Mouse (Mus musculus) embryonic facial prominence, embryonic 15.5 days (tissue): ENCODE results near the gene Slc12a5. TPM values are rescaled to one million over a fixed set of nuclear protein-coding genes. Genes with fewer than 3 reads are reported as not detected.

Source experiments
- ATAC-seq: fragments of 200-750 bp; cut with Nextera tagmentation; 2 replicates; pipeline ENCODE4 v1.8.0; 2017; ENCODE audit warnings: low read depth, moderate TSS enrichment; ENCODE audit not compliant: insufficient number of reproducible peaks, low FRiP score, low TSS enrichment
- H3K27ac ChIP-seq: fragments of 300-500 bp; sonication (generic); replicated peaks from 2 replicates; pipeline ENCODE4 v1.5.1; 2015; ENCODE audit warnings: mild to moderate bottlenecking, inconsistent platforms
- H3K27me3 ChIP-seq: fragments of 300-500 bp; sonication (generic); 2 replicates; pipeline ENCODE4 v1.6.1; 2015; ENCODE audit warnings: inconsistent platforms
- H3K36me3 ChIP-seq: fragments of 300-500 bp; sonication (generic); 2 replicates; pipeline ENCODE4 v1.6.1; 2015; ENCODE audit warnings: mild to moderate bottlenecking, inconsistent platforms
- H3K4me1 ChIP-seq: fragments of 300-500 bp; sonication (generic); 2 replicates; pipeline ENCODE4 v1.6.1; 2015; ENCODE audit warnings: inconsistent platforms
- H3K4me2 ChIP-seq: fragments of 300-500 bp; sonication (generic); replicated peaks from 2 replicates; pipeline ENCODE4 v1.6.1; 2015; ENCODE audit warnings: mild to moderate bottlenecking, inconsistent platforms
- H3K4me3 ChIP-seq: fragments of 300-500 bp; sonication (generic); replicated peaks from 2 replicates; pipeline ENCODE4 v1.5.1; 2015; ENCODE audit warnings: mild to moderate bottlenecking, inconsistent platforms
- H3K9ac ChIP-seq: fragments of 300-500 bp; sonication (generic); 2 replicates; pipeline ENCODE4 v1.6.1; 2015; ENCODE audit warnings: inconsistent platforms
- H3K9me3 ChIP-seq: fragments of 300-500 bp; sonication (generic); replicated peaks from 2 replicates; pipeline ENCODE4 v1.6.1; 2016; ENCODE audit warnings: inconsistent platforms
- WGBS: fragments of 180-500 bp; shearing (Covaris S2); methylation state at CpG from one replicate; pipeline ENCODE4 v1.1.7; 2015; 5-methylcytosine and 5-hydroxymethylcytosine counted together
- polyA plus RNA-seq: library from polyadenylated mRNA; unstranded; fragments of >200 nt; fragmentation: Nextera tagmentation; extraction: Ambion mirVana; gene quantifications from 2 replicates; pipeline ENCODE4 v1.2.1, GENCODE M21; 2015

Slc12a5 gene
- polyA plus RNA-seq, 1 experiment from 2014 or later: 0.85 TPM

DNA sequence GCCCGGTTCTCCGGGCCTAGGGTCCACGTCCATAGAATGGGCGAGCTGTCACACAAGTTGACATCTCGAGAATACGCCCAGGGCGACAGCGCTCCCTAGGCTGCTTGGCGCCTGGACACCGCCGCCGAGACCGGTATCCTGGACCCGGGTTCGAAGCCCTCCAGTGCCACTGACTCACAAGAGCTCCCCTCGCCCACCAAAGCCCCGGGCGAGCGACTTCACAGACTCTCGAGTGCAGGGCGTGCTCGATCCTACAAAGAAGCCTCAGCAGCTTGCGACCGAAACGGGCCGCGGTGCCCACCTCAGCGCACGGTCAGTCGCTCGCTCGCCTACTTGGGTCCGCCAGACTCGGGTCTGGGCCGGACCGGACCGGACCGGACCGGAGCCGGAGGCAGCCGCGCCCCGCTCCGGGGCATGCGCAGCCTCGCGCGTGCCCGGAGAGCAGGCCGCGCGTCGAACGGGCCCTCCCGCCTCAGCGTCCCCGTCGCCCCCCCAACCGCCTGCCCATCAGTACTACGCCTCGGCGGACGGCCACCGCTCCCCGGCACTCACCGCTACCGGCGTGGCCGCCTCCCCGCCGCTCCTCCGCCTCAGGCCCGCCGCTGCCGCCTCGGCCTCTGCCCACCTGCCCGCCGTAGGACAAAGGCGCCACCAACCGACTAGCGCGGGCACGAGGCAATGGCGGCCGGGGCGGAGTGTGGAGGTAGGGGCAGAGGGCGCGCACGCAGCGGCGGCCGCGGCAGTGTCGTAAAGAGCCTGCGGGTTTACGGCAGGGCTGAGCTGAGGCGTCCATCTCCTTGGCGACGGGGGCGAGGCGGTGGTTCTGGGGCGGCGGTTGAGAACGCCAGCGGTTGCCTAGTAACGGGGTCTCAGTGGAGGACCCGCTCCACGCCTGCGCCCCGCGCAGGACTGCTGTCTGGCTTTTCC lies 73.8 kb downstream of the Slc12a5 start, which contains the start of gene Ncoa5:
TSS of gene Ncoa5 (minus strand) at position 737 of the 927 bp plus-strand sequence.
- peak; percentile 96 for ATAC-seq
- H3K27me3 ChIP-seq: no peaks in the 10 kb centered on the region
- H3K4me3 ChIP-seq: peak within 1 kb of the TSS; percentile 74
- H3K9ac ChIP-seq: peak within 1 kb of the TSS; percentile 81
- peak within 1 kb of the TSS; percentile 78 for H3K27ac ChIP-seq
- peaks cover 26% of the 10 kb centered on the region for H3K4me1 ChIP-seq
- peak within 1 kb of the TSS; percentile 66 for H3K4me2 ChIP-seq
- no peaks in the 10 kb centered on the region for H3K9me3 ChIP-seq
- under 1% methylated on average over 98 of the region's 111 CpGs for WGBS
- no peaks in the 10 kb centered on the region for H3K36me3 ChIP-seq

- 29% methylated on average over 5 of the region's 5 CpGs for WGBS
- Histone ChIP-seq H3K27ac (peak overlapping the region; percentile 51; the same call in 1 of the 2 replicates), H3K27me3 (no peaks in the 10 kb centered on the region), H3K36me3 (no peaks in the 10 kb centered on the region), H3K4me1 (peaks cover 26% of the 10 kb centered on the region), H3K4me3 (peak overlapping the region; percentile 74), H3K9ac (no peak overlapping the region), H3K4me2 (peak overlapping the region; percentile 66), H3K9me3 (no peaks in the 10 kb centered on the region)
- ATAC-seq: no peak
Observed at GRCm38 (mm10) chr2:165035058-165035431, 74.4 kb downstream of the Slc12a5 start.

GRCm38 (mm10) chr2:165037415-165037814 lies 76.8 kb downstream of the Slc12a5 start:
- ATAC-seq: no peak
- peaks cover 18% of the 10 kb centered on the region for H3K4me1 ChIP-seq
- no peak overlapping the region for H3K9ac ChIP-seq
- H3K27me3 ChIP-seq: no peaks in the 10 kb centered on the region
- no peak overlapping the region for H3K27ac ChIP-seq
- H3K4me3 ChIP-seq: no peak overlapping the region
- 64% methylated on average over 4 of the region's 4 CpGs for WGBS
- no peaks in the 10 kb centered on the region for H3K9me3 ChIP-seq
- H3K36me3 ChIP-seq: no peaks in the 10 kb centered on the region
- H3K4me2 ChIP-seq: no peak overlapping the region

- Histone ChIP-seq H3K27ac (no peak overlapping the region), H3K9me3 (no peaks in the 10 kb centered on the region), H3K4me2 (no peak overlapping the region), H3K4me1 (no peaks in the 10 kb centered on the region), H3K9ac (no peak overlapping the region), H3K27me3 (peaks cover 4% of the 10 kb centered on the region; the same call in 1 of the 2 replicates), H3K36me3 (no peaks in the 10 kb centered on the region), H3K4me3 (no peak overlapping the region)
- WGBS: 62% methylated on average over 5 of the region's 5 CpGs
- ATAC-seq: no peak
Observed at GRCm38 (mm10) chr2:165042126-165042525, 81.5 kb downstream of the Slc12a5 start.

DNA sequence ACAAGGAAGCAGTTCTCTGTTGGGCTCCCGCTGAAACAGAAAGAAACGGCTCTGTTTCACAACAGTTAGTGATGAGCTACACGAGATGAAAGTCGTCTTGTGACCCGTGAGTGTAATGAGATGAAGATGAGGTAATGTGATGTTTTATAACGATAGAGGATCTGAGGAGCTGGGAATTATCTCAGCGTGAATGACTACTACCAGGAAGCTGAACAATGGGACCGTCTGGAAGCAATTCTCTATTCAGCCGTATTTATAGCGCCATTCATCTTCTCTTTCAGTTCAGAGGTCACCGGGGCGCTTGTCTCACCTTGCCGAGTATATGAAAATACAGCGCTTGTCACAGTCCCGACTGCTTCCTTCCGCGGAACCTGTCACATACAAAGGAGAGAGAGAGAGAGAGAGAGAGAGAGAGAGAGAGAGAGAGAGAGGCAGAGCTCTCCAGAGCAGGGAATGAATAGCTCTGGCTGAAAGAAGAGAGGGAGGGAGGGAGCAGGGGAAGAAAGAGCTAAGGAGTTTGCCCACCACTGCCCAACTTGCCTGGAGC lies 82.6 kb downstream of the Slc12a5 start:
- Histone ChIP-seq H3K9ac (no peak overlapping the region), H3K27me3 (peaks cover 4% of the 10 kb centered on the region; the same call in 1 of the 2 replicates), H3K36me3 (no peaks in the 10 kb centered on the region), H3K9me3 (no peaks in the 10 kb centered on the region), H3K4me1 (no peaks in the 10 kb centered on the region), H3K4me3 (no peak overlapping the region), H3K27ac (no peak overlapping the region), H3K4me2 (0 out of 2 replicates have a peak overlapping the region, but pooled peaks have one; percentile 15)
- 9% methylated on average over 17 of the region's 17 CpGs for WGBS
- ATAC-seq: no peak

DNA sequence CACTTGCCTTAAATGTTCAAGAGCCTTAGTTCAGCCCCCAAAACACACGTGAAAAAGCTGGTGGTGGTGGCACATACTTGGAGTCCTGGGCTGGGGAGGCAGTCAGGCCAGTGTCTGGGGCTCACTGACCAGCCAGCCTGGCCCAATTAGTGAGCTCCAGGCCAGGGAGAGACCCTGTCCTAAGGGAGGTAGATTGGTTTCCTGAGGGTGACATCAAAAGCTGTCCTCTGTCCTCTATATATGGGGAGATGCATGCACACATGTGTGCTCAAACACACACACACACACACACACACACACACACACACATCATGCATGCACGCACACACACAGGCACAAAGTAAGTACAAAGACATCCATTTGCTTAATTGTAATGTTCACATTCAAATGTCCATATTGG lies 83.1 kb downstream of the Slc12a5 start:
- no peak overlapping the region for H3K4me2 ChIP-seq
- peaks cover 4% of the 10 kb centered on the region; the same call in 1 of the 2 replicates for H3K27me3 ChIP-seq
- H3K36me3 ChIP-seq: no peaks in the 10 kb centered on the region
- no peaks in the 10 kb centered on the region for H3K4me1 ChIP-seq
- WGBS: 61% methylated on average over 2 of the region's 2 CpGs
- no peaks in the 10 kb centered on the region for H3K9me3 ChIP-seq
- H3K27ac ChIP-seq: no peak overlapping the region
- H3K9ac ChIP-seq: no peak overlapping the region
- ATAC-seq: no peak
- H3K4me3 ChIP-seq: no peak overlapping the region

GRCm38 (mm10) chr2:165049044-165049443 lies 88.4 kb downstream of the Slc12a5 start:
- Histone ChIP-seq H3K27ac (no peak overlapping the region), H3K9ac (no peak overlapping the region), H3K9me3 (no peaks in the 10 kb centered on the region), H3K36me3 (no peaks in the 10 kb centered on the region), H3K27me3 (no peaks in the 10 kb centered on the region), H3K4me1 (no peaks in the 10 kb centered on the region), H3K4me2 (no peak overlapping the region), H3K4me3 (no peak overlapping the region)
- 69% methylated on average over 5 of the region's 5 CpGs for WGBS
- no peak for ATAC-seq

Other genes with a start within 250 kb of the Slc12a5 start
- gene Spint5, start 245.5 kb upstream of the Slc12a5 start, polyA plus RNA-seq: not detected in 2 replicates
- 2.2 and 3.2 TPM in 2 replicates for gene Wfdc3, start 214.9 kb upstream of the Slc12a5 start, polyA plus RNA-seq
- gene Dnttip1, start 214.8 kb upstream of the Slc12a5 start, polyA plus RNA-seq: 66.3 and 67.5 TPM in 2 replicates
- 297 and 302 TPM in 2 replicates for gene Ube2c, start 190.9 kb upstream of the Slc12a5 start, polyA plus RNA-seq
- gene Tnnc2, start 180.8 kb upstream of the Slc12a5 start, polyA plus RNA-seq: 383 and 528 TPM in 2 replicates
- gene Snx21, start 175.0 kb upstream of the Slc12a5 start, polyA plus RNA-seq: 37.1 and 37.3 TPM in 2 replicates
- 20.7 and 20.9 TPM in 2 replicates for gene Acot8, start 155.9 kb upstream of the Slc12a5 start, polyA plus RNA-seq
- 7.3 and 7.6 TPM in 2 replicates for gene Zswim3, start 155.7 kb upstream of the Slc12a5 start, polyA plus RNA-seq
- gene Zswim1, start 138.1 kb upstream of the Slc12a5 start, polyA plus RNA-seq: 18.2 and 20.1 TPM in 2 replicates
- gene Spata25, start 132.3 kb upstream of the Slc12a5 start, polyA plus RNA-seq: not detected in 2 replicates
- gene Ctsa, start 127.9 kb upstream of the Slc12a5 start, polyA plus RNA-seq: 174 and 175 TPM in 2 replicates
- 8.5 and 9.0 TPM in 2 replicates for gene Neurl2, start 127.3 kb upstream of the Slc12a5 start, polyA plus RNA-seq
- gene Pltp, start 103.1 kb upstream of the Slc12a5 start, polyA plus RNA-seq: 66.8 and 77.0 TPM in 2 replicates
- 65.7 and 74.8 TPM in 2 replicates for gene Pcif1, start 81.5 kb upstream of the Slc12a5 start, polyA plus RNA-seq
- 13.4 and 16.0 TPM in 2 replicates for gene Zfp335, start 49.0 kb upstream of the Slc12a5 start, polyA plus RNA-seq
- gene Mmp9, start 20.0 kb upstream of the Slc12a5 start, polyA plus RNA-seq: 41.4 and 46.1 TPM in 2 replicates
- gene Ncoa5, start 74.1 kb downstream of the Slc12a5 start, polyA plus RNA-seq: 66.8 and 67.0 TPM in 2 replicates
- 4.7 and 7.7 TPM in 2 replicates for gene Cd40, start 94.8 kb downstream of the Slc12a5 start, polyA plus RNA-seq
- gene 1700025C18Rik, start 129.9 kb downstream of the Slc12a5 start, polyA plus RNA-seq: not detected in 2 replicates